Mouse (Mus musculus): ENCODE results near the gene Msh4. TPM values are rescaled to one million over a fixed set of nuclear protein-coding genes. Genes with fewer than 3 reads are reported as not detected.

Msh4 gene
- total and polyA plus RNA-seq, 3 experiments: 0.45 to 0.49 TPM; not detected in 1

DNA sequence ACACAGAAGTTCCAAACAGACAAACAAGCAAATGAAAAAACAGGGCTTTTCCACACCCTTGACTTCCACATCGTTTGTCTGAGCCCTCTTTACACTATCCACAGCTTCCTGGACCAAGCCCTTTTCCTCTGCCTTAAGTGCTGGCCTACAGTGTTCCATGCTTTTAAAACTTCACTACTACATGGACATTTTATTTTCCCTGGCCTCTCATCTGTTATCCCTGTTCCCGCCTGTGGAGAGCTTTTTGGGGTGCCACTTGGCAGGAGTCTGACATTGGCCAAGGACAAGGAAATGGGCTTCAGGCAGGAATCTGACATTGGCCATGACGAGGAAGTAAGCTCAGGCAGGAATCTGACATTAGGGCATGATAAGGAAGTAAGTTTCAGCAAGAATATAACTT, 3.3 kb downstream of the Msh4 start:
- Histone ChIP-seq H3K27me3 (ENCODE audit: insufficient read depth, low read length) (peaks cover 4% of the 10 kb centered on the region; the same call in 1 of the 2 replicates), H3K4me3 (ENCODE audit: low read depth, low read length) (no peak overlapping the region), H3K9me3 (replicated peaks) (no peaks in the 10 kb centered on the region), H3K4me1 (ENCODE audit: insufficient read depth, low read depth, low read length) (peaks cover 34% of the 10 kb centered on the region), H3K36me3 (replicated peaks) (peaks cover 35% of the 10 kb centered on the region)
- no peak for TF ChIP-seq GATA2 (IDR thresholded peaks at IDR 0.05; ENCODE audit: borderline replicate concordance, low read depth, low read length)
- TF ChIP-seq POLR2AphosphoS5 (IDR thresholded peaks at IDR 0.05; ENCODE audit: insufficient replicate concordance, low read depth, low read length): no peak
- no peak for TF ChIP-seq CTCF (IDR thresholded peaks at IDR 0.05; ENCODE audit: low read depth, low read length)
- no peak for TF ChIP-seq TAL1 (conservative IDR thresholded peaks at IDR 0.05; ENCODE audit: low read depth, low read length)
- TF ChIP-seq GATA1 (IDR thresholded peaks at IDR 0.05; ENCODE audit: borderline replicate concordance, low read length): no peak
- ATAC-seq (ENCODE audit: extremely low read depth, insufficient number of reproducible peaks, low FRiP score, poor library complexity, severe bottlenecking): no peak
- DNase-seq (ENCODE audit: low spot score): no peak

DNA sequence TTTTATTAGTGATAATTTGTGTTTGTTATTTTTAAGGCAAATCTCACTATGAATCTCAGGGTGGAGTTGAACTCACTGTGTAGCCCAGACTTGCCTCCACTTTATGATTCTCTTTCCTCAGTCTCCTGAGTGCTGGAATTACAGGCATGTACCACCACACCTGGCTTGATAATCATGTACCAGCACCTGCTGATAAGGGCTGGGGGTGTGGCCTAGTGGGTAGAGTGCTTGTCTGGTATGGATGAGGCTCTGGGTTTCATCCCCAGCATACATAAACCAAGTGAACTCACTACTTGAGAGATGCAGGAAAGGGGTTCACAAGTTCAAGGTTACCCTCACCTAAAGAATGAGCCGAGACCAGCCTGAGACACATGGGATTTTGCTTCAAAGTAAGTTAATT, 4.0 kb downstream of the Msh4 start:
- H3K36me3 ChIP-seq (replicated peaks): peaks cover 31% of the 10 kb centered on the region
- no peaks in the 10 kb centered on the region for H3K9me3 ChIP-seq (replicated peaks)
- H3K27me3 ChIP-seq (ENCODE audit: insufficient read depth, low read length): peaks cover 4% of the 10 kb centered on the region; the same call in 1 of the 2 replicates
- no peak for ATAC-seq (ENCODE audit: extremely low read depth, insufficient number of reproducible peaks, low FRiP score, poor library complexity, severe bottlenecking)
- H3K4me3 ChIP-seq (ENCODE audit: low read depth, low read length): no peak overlapping the region
- TF ChIP-seq GATA1 (IDR thresholded peaks at IDR 0.05; ENCODE audit: borderline replicate concordance, low read length) (no peak), CTCF (IDR thresholded peaks at IDR 0.05; ENCODE audit: low read depth, low read length) (no peak), GATA2 (IDR thresholded peaks at IDR 0.05; ENCODE audit: borderline replicate concordance, low read depth, low read length) (no peak), TAL1 (conservative IDR thresholded peaks at IDR 0.05; ENCODE audit: low read depth, low read length) (no peak), POLR2AphosphoS5 (IDR thresholded peaks at IDR 0.05; ENCODE audit: insufficient replicate concordance, low read depth, low read length) (no peak)
- peaks cover 34% of the 10 kb centered on the region for H3K4me1 ChIP-seq (ENCODE audit: insufficient read depth, low read depth, low read length)
- DNase-seq (ENCODE audit: low spot score): no peak

DNA sequence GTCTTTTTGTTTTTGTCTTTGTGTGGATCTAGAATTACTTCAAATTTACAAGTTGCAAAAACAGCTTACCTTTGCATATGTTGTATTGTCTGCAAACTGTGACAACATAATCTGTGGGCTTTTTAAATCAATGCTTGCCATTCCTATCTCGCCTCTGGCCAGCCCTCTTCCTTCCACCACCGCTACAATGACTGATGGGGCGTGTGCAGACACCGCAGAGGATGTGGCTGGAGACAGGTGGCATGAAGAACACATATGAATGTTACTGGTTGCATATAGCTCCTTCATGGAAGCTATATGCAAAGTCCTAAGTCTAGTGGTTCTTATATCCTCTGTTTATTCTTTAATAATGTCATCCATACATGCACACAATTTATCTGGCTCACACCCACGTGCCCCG, 8.7 kb downstream of the Msh4 start:
- no peaks in the 10 kb centered on the region for H3K36me3 ChIP-seq (replicated peaks)
- peaks cover 12% of the 10 kb centered on the region for H3K4me1 ChIP-seq (ENCODE audit: insufficient read depth, low read depth, low read length)
- ATAC-seq (ENCODE audit: extremely low read depth, insufficient number of reproducible peaks, low FRiP score, poor library complexity, severe bottlenecking) (no peak), DNase-seq (ENCODE audit: low spot score) (no peak)
- no peaks in the 10 kb centered on the region for H3K27me3 ChIP-seq (ENCODE audit: insufficient read depth, low read length)
- no peaks in the 10 kb centered on the region for H3K9me3 ChIP-seq (replicated peaks)
- no peak for TF ChIP-seq POLR2AphosphoS5 (IDR thresholded peaks at IDR 0.05; ENCODE audit: insufficient replicate concordance, low read depth, low read length)
- TF ChIP-seq CTCF (IDR thresholded peaks at IDR 0.05; ENCODE audit: low read depth, low read length): no peak
- no peak for TF ChIP-seq GATA2 (IDR thresholded peaks at IDR 0.05; ENCODE audit: borderline replicate concordance, low read depth, low read length)
- TF ChIP-seq GATA1 (IDR thresholded peaks at IDR 0.05; ENCODE audit: borderline replicate concordance, low read length): no peak
- no peak for TF ChIP-seq TAL1 (conservative IDR thresholded peaks at IDR 0.05; ENCODE audit: low read depth, low read length)
- no peak overlapping the region for H3K4me3 ChIP-seq (ENCODE audit: low read depth, low read length)

DNA sequence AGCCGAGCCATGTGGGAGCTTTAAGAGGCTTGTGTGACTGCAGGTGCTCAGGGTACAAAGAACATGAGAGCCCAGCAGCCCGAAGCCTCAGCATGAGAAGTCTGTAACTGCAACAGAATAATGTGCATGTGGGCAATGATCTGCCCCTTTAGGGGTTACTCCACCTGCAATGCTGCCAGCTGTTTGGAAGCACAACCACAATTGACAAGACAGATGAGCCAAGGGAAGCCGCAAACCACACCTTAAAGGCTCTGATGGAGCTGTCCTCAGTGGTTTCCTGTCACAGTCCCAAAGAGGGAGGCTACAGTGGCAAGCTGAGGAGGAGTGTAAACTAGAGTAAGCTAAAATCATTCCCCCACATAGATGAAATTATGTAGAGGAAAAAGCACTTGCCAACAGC, 10.5 kb downstream of the Msh4 start:
- H3K27me3 ChIP-seq (ENCODE audit: insufficient read depth, low read length): no peaks in the 10 kb centered on the region
- no peak overlapping the region for H3K4me3 ChIP-seq (ENCODE audit: low read depth, low read length)
- H3K9me3 ChIP-seq (replicated peaks): no peaks in the 10 kb centered on the region
- no peak for DNase-seq (ENCODE audit: low spot score)
- TF ChIP-seq POLR2AphosphoS5 (IDR thresholded peaks at IDR 0.05; ENCODE audit: insufficient replicate concordance, low read depth, low read length) (no peak), TAL1 (conservative IDR thresholded peaks at IDR 0.05; ENCODE audit: low read depth, low read length) (no peak), GATA1 (IDR thresholded peaks at IDR 0.05; ENCODE audit: borderline replicate concordance, low read length) (no peak), GATA2 (IDR thresholded peaks at IDR 0.05; ENCODE audit: borderline replicate concordance, low read depth, low read length) (no peak), CTCF (IDR thresholded peaks at IDR 0.05; ENCODE audit: low read depth, low read length) (no peak)
- peaks cover 5% of the 10 kb centered on the region for H3K4me1 ChIP-seq (ENCODE audit: insufficient read depth, low read depth, low read length)
- H3K36me3 ChIP-seq (replicated peaks): no peaks in the 10 kb centered on the region
- ATAC-seq (ENCODE audit: extremely low read depth, insufficient number of reproducible peaks, low FRiP score, poor library complexity, severe bottlenecking): no peak

DNA sequence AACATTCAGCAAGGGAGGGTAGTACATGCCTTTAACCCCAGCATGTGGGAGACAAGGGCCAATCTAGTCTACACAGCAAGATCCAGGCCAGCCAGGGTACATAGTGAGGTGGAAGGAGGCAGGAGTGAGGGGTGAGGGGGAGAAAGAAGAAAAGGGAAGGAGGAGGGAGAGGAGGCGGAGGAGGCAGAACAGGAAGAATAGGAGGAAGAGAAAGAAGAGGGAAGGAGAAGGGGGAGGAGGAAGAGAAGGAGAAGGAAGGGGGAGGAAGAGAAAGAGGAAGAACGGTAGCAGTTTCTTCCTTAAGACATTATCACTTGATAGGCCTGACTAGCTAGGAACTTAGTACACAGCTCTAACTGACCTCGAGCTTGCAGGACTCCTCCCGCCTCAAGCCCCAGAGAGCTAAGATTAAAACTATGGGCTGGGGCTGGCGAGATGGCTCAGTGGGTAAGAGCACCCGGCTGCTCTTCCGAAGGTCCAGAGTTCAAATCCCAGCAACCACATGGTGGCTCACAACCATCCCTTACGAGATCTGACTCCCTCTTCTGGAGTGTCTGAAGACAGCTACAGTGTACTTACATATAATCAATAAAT, 16.7 kb downstream of the Msh4 start:
- no peaks in the 10 kb centered on the region for H3K36me3 ChIP-seq (replicated peaks)
- TF ChIP-seq GATA2 (IDR thresholded peaks at IDR 0.05; ENCODE audit: borderline replicate concordance, low read depth, low read length): no peak
- TF ChIP-seq CTCF (IDR thresholded peaks at IDR 0.05; ENCODE audit: low read depth, low read length): no peak
- TF ChIP-seq POLR2AphosphoS5 (IDR thresholded peaks at IDR 0.05; ENCODE audit: insufficient replicate concordance, low read depth, low read length): no peak
- no peak for TF ChIP-seq TAL1 (conservative IDR thresholded peaks at IDR 0.05; ENCODE audit: low read depth, low read length)
- no peak for TF ChIP-seq GATA1 (IDR thresholded peaks at IDR 0.05; ENCODE audit: borderline replicate concordance, low read length)
- peaks cover 8% of the 10 kb centered on the region for H3K4me1 ChIP-seq (ENCODE audit: insufficient read depth, low read depth, low read length)
- peaks cover 5% of the 10 kb centered on the region; the same call in 1 of the 2 replicates for H3K27me3 ChIP-seq (ENCODE audit: insufficient read depth, low read length)
- no peak overlapping the region for H3K4me3 ChIP-seq (ENCODE audit: low read depth, low read length)
- no peak for DNase-seq (ENCODE audit: low spot score)
- no peaks in the 10 kb centered on the region for H3K9me3 ChIP-seq (replicated peaks)
- no peak for ATAC-seq (ENCODE audit: extremely low read depth, insufficient number of reproducible peaks, low FRiP score, poor library complexity, severe bottlenecking)

DNA sequence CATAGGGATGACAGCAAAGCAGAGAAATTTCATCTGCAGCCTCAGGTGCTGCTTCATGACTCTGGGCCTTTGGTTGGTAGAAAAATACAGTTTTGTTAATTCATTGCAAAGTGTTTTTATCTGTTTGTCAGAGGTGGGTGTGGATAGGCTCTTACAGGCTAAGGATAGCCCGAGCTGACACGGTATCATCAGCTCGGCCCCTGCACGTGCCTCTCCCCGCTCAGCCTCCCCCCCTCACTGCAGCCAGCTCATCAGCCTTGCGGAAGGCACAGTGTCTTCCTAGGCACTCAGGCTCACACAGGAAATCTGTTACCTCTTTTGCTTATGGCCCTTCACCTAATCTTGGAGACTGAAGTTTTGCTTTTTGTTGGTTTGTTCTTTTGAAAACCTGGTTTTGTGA, 17.8 kb downstream of the Msh4 start:
- no peak for TF ChIP-seq POLR2AphosphoS5 (IDR thresholded peaks at IDR 0.05; ENCODE audit: insufficient replicate concordance, low read depth, low read length)
- TF ChIP-seq CTCF (IDR thresholded peaks at IDR 0.05; ENCODE audit: low read depth, low read length): no peak
- no peak for TF ChIP-seq GATA1 (IDR thresholded peaks at IDR 0.05; ENCODE audit: borderline replicate concordance, low read length)
- no peak for TF ChIP-seq GATA2 (IDR thresholded peaks at IDR 0.05; ENCODE audit: borderline replicate concordance, low read depth, low read length)
- no peak for TF ChIP-seq TAL1 (conservative IDR thresholded peaks at IDR 0.05; ENCODE audit: low read depth, low read length)
- Histone ChIP-seq H3K4me1 (ENCODE audit: insufficient read depth, low read depth, low read length) (peaks cover 12% of the 10 kb centered on the region), H3K4me3 (ENCODE audit: low read depth, low read length) (no peak overlapping the region), H3K9me3 (replicated peaks) (no peaks in the 10 kb centered on the region), H3K27me3 (ENCODE audit: insufficient read depth, low read length) (peaks cover 12% of the 10 kb centered on the region), H3K36me3 (replicated peaks) (no peaks in the 10 kb centered on the region)
- DNase-seq (ENCODE audit: low spot score) (no peak), ATAC-seq (ENCODE audit: extremely low read depth, insufficient number of reproducible peaks, low FRiP score, poor library complexity, severe bottlenecking) (0 out of 2 replicates have a peak, but pooled peaks have one; percentile 28)
